Mouse (Mus musculus) limb, embryonic 14.5 days (tissue): ENCODE results near the gene Tbc1d14. TPM values are rescaled to one million over a fixed set of nuclear protein-coding genes. Genes with fewer than 3 reads are reported as not detected.

Experiments
- ATAC-seq: fragments of 200-750 bp; cut with Nextera tagmentation; 2 replicates; pipeline ENCODE4 v1.8.0; 2017; ENCODE audit warnings: low read depth, moderate number of reproducible peaks, moderate TSS enrichment; ENCODE audit not compliant: low FRiP score
- DNase-seq: peaks from one replicate; pipeline ENCODE4 v3.0.0-alpha.2; 2015; ENCODE audit warnings: low spot score
- H3K27ac ChIP-seq: fragments of 300-500 bp; sonication (generic); replicated peaks from 2 replicates; pipeline ENCODE4 v1.5.1; 2014; ENCODE audit warnings: low read depth, mild to moderate bottlenecking, low read length, moderate library complexity, mixed read lengths
- H3K27me3 ChIP-seq: fragments of 300-500 bp; sonication (generic); 2 replicates; pipeline ENCODE4 v1.6.1; 2014; ENCODE audit warnings: low read length, mixed read lengths; ENCODE audit not compliant: control insufficient read depth, insufficient read depth
- H3K36me3 ChIP-seq: fragments of 300-500 bp; sonication (generic); 2 replicates; pipeline ENCODE4 v1.6.1; 2014; ENCODE audit warnings: mild to moderate bottlenecking, low read length, moderate library complexity, mixed read lengths; ENCODE audit not compliant: control insufficient read depth, insufficient read depth
- H3K4me1 ChIP-seq: fragments of 300-500 bp; sonication (generic); 2 replicates; pipeline ENCODE4 v1.6.1; 2014; ENCODE audit warnings: antibody characterized with exemption, low read length, mixed read lengths; ENCODE audit not compliant: control insufficient read depth, insufficient read depth
- H3K4me2 ChIP-seq: fragments of 300-500 bp; sonication (generic); replicated peaks from 2 replicates; pipeline ENCODE4 v1.6.1; 2014; ENCODE audit warnings: low read depth, mild to moderate bottlenecking, low read length, moderate library complexity; ENCODE audit not compliant: severe bottlenecking
- H3K4me3 ChIP-seq: fragments of 300-500 bp; sonication (generic); replicated peaks from 2 replicates; pipeline ENCODE4 v1.5.1; 2014; ENCODE audit warnings: low read length
- H3K9ac ChIP-seq: fragments of 300-500 bp; sonication (generic); 2 replicates; pipeline ENCODE4 v1.6.1; 2014; ENCODE audit warnings: mild to moderate bottlenecking, low read depth, low read length, moderate library complexity; ENCODE audit not compliant: severe bottlenecking
- H3K9me3 ChIP-seq: fragments of 300-500 bp; sonication (generic); 2 replicates; pipeline ENCODE4 v1.6.1; 2016; ENCODE audit warnings: low read length; ENCODE audit not compliant: control insufficient read depth
- POLR2A ChIP-seq: fragments of 200-500 bp; IDR thresholded peaks from 2 replicates; pipeline ENCODE4 v1.8.0; 2012; ENCODE audit warnings: inconsistent platforms, mild to moderate bottlenecking, moderate library complexity, borderline replicate concordance; ENCODE audit not compliant: insufficient read depth, insufficient read length; ENCODE audit errors: extremely low read depth
- WGBS: fragments of 180-500 bp; shearing (Covaris S2); extraction: QIAGEN DNeasy Blood & Tissue Kit; methylation state at CpG from one replicate; pipeline ENCODE4 v1.1.7; 2014; 5-methylcytosine and 5-hydroxymethylcytosine counted together
- polyA plus RNA-seq, 2 experiments: library from polyadenylated mRNA; depleted of rRNA in 1 of 2; stranded (reverse) in 1 of 2; unstranded in 1 of 2; fragments of >200 nt; fragmentation: Nextera tagmentation in 1 of 2; extraction: Ambion mirVana in 1 of 2; gene quantifications; 2 replicates each; pipeline versions ENCODE4 v1.2.1 to v1.2.3; 2012 to 2014

Tbc1d14 gene
- polyA plus RNA-seq, 2 experiments: 37.9 to 46.6 TPM

DNA sequence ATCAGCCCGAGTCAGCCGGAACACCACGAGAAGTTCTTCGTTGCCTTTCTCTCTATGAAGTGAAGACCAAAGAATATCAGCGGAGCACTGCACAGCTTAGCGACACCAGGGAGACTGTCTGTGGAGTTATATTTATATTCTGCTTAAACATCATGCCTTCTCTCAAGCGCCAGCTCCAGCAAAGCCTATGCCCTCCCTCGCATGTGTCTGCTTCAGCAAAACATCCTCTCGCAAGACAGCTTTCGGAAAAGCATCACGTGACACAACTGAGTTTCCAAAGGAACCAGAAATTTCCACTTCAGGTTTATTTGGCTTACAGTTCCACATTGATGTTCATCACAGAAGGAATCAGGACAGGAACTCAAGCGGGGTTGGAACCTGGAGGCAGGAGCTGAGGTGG is 145.2 kb downstream of the Tbc1d14 start:
- H3K36me3 ChIP-seq: no peaks in the 10 kb centered on the region
- no peaks in the 10 kb centered on the region for H3K9me3 ChIP-seq
- H3K4me1 ChIP-seq: peaks cover 11% of the 10 kb centered on the region; the same call in 1 of the 2 replicates
- H3K27ac ChIP-seq: no peak overlapping the region
- TF ChIP-seq POLR2A: no peak
- ATAC-seq: no peak
- no peaks in the 10 kb centered on the region for H3K27me3 ChIP-seq
- no peak overlapping the region for H3K4me3 ChIP-seq
- no peak overlapping the region for H3K9ac ChIP-seq
- DNase-seq: no peak
- WGBS: 97% methylated on average over 12 of the region's 12 CpGs
- H3K4me2 ChIP-seq: no peak overlapping the region

DNA sequence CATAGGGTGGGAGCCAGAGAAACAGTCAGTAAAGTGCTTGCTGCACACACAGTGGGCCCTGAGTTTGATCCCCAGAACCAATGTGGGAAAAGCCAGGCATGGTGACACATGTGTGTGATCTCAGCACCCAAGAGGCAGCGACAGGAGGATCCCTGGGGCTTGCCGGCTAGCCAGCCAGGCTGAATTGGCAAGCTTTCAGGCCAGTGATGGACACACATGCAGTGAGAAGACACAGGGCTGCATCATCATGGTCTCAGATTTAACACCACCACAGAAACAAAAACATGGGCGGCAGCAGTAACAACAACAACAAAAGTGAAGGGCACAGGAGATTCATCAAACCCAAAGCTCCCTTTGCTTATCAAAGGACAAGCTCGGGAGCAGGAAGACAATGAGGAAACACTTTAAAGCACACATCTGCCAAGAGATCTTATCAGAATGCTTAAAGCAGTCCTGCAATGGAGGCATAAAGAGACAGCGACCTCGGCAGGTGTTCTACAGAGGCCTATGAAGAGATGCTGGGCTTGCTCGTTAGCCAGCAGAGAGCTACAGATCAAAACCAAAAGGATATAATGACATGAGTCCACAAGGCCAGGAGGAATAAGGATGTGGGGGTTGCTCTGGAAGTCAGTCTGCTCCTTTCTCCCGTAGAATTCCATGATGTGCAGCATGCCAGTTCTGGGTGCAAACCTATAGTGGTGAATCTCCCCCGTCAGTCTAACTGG is 146.7 kb downstream of the Tbc1d14 start:
- no peak for ATAC-seq
- H3K9me3 ChIP-seq: no peaks in the 10 kb centered on the region
- no peak overlapping the region for H3K4me2 ChIP-seq
- no peaks in the 10 kb centered on the region for H3K36me3 ChIP-seq
- TF ChIP-seq POLR2A: no peak
- H3K4me3 ChIP-seq: no peak overlapping the region
- no peaks in the 10 kb centered on the region for H3K27me3 ChIP-seq
- H3K9ac ChIP-seq: no peak overlapping the region
- peaks cover 11% of the 10 kb centered on the region; the same call in 1 of the 2 replicates for H3K4me1 ChIP-seq
- 36% methylated on average over 9 of the region's 9 CpGs for WGBS
- H3K27ac ChIP-seq: no peak overlapping the region
- DNase-seq: no peak

- WGBS: 20% methylated on average over 8 of the region's 8 CpGs
- TF ChIP-seq POLR2A: no peak
- Histone ChIP-seq H3K4me3 (no peak overlapping the region), H3K27me3 (no peaks in the 10 kb centered on the region), H3K27ac (no peak overlapping the region), H3K4me2 (no peak overlapping the region), H3K9ac (no peak overlapping the region), H3K36me3 (no peaks in the 10 kb centered on the region), H3K9me3 (no peaks in the 10 kb centered on the region), H3K4me1 (peaks cover 13% of the 10 kb centered on the region; the same call in 1 of the 2 replicates)
- no peak for ATAC-seq
- no peak for DNase-seq
Observed at GRCm38 (mm10) chr5:36445028-36445427, 148.0 kb downstream of the Tbc1d14 start.

DNA sequence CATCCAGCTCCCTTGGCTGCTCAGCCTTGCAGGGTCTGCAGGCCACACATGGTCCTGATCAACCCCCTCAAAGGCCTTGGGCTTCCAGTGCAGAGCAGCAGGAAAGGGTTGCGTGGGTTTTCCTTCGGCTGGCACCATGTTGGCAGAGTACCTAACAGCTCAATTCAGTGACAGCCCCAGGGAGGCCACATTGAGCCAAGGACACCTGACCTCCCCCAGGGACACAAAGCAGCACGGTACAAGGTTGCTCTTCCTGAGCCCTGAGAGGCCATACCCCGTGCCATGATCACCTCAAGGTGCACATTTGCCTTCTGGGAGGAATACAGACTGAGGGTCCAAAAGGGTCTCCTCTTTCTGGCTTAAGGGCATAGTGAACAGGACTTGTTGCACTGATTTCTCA is 148.5 kb downstream of the Tbc1d14 start:
- no peak overlapping the region for H3K27ac ChIP-seq
- no peak for ATAC-seq
- H3K4me2 ChIP-seq: no peak overlapping the region
- no peak for TF ChIP-seq POLR2A
- peaks cover 13% of the 10 kb centered on the region; the same call in 1 of the 2 replicates for H3K4me1 ChIP-seq
- 45% methylated on average over 4 of the region's 4 CpGs for WGBS
- no peaks in the 10 kb centered on the region for H3K36me3 ChIP-seq
- no peaks in the 10 kb centered on the region for H3K27me3 ChIP-seq
- no peak for DNase-seq
- no peak overlapping the region for H3K4me3 ChIP-seq
- no peaks in the 10 kb centered on the region for H3K9me3 ChIP-seq
- no peak overlapping the region for H3K9ac ChIP-seq

DNA sequence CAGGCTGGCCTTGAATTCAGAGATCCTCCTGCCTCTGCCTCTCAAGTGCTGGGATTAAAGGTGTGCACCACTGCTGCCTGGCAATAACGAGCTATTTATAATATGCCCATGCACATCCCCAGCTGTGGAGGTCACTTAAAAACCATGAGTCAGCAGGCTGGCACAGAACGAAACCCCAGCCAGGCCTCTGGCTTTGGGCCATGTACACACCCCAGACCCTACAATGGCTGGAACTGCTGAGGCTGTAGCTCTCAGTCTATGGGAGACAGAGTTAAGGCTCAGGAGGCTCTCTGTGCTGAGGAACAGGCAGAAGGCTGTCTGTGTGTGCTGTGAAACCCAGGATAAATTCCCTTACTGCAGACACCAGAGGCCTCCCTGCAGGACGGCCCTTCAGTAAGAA is 152.3 kb downstream of the Tbc1d14 start:
- WGBS: 46% methylated on average over 3 of the region's 3 CpGs
- no peak for DNase-seq
- Histone ChIP-seq H3K27me3 (no peaks in the 10 kb centered on the region), H3K9ac (no peak overlapping the region), H3K36me3 (no peaks in the 10 kb centered on the region), H3K4me1 (peaks cover 11% of the 10 kb centered on the region; the same call in 1 of the 2 replicates), H3K4me3 (no peak overlapping the region), H3K27ac (no peak overlapping the region), H3K9me3 (no peaks in the 10 kb centered on the region), H3K4me2 (no peak overlapping the region)
- TF ChIP-seq POLR2A: no peak
- no peak for ATAC-seq

Other genes with a start within 250 kb of the Tbc1d14 start
- 34.4 and 43.6 TPM in 2 replicates for gene Sorcs2, start 195.1 kb downstream of the Tbc1d14 start, polyA plus RNA-seq (2012; rRNA removed)
- gene Sorcs2, start 195.1 kb downstream of the Tbc1d14 start, polyA plus RNA-seq (2014; fragmentation: Nextera tagmentation; extraction: Ambion mirVana): 25.4 and 26.8 TPM in 2 replicates
- gene Grpel1, start 128.3 kb downstream of the Tbc1d14 start, polyA plus RNA-seq (2012; rRNA removed): 18.5 and 22.9 TPM in 2 replicates
- gene Grpel1, start 128.3 kb downstream of the Tbc1d14 start, polyA plus RNA-seq (2014; fragmentation: Nextera tagmentation; extraction: Ambion mirVana): 52.8 and 52.9 TPM in 2 replicates
- 11.0 and 12.1 TPM in 2 replicates for gene Tada2b, start 109.0 kb downstream of the Tbc1d14 start, polyA plus RNA-seq (2012; rRNA removed)
- 3.7 and 4.6 TPM in 2 replicates for gene Tada2b, start 109.0 kb downstream of the Tbc1d14 start, polyA plus RNA-seq (2014; fragmentation: Nextera tagmentation; extraction: Ambion mirVana)
- 0.09 and 0.11 TPM in 2 replicates for gene Ccdc96, start 108.7 kb downstream of the Tbc1d14 start, polyA plus RNA-seq (2012; rRNA removed)
- gene Ccdc96, start 108.7 kb downstream of the Tbc1d14 start, polyA plus RNA-seq (2014; fragmentation: Nextera tagmentation; extraction: Ambion mirVana): 0.08 and 0.15 TPM in 2 replicates
- gene D5Ertd579e, start 102.7 kb upstream of the Tbc1d14 start, polyA plus RNA-seq (2012; rRNA removed): 21.2 and 21.6 TPM in 2 replicates
- 20.8 and 24.8 TPM in 2 replicates for gene D5Ertd579e, start 102.7 kb upstream of the Tbc1d14 start, polyA plus RNA-seq (2014; fragmentation: Nextera tagmentation; extraction: Ambion mirVana)
- 25.8 and 35.3 TPM in 2 replicates for gene Bloc1s4, start 155.4 kb upstream of the Tbc1d14 start, polyA plus RNA-seq (2012; rRNA removed)
- 27.1 and 28.6 TPM in 2 replicates for gene Bloc1s4, start 155.4 kb upstream of the Tbc1d14 start, polyA plus RNA-seq (2014; fragmentation: Nextera tagmentation; extraction: Ambion mirVana)
- gene Mrfap1, start 203.5 kb upstream of the Tbc1d14 start, polyA plus RNA-seq (2012; rRNA removed): 260 and 273 TPM in 2 replicates
- gene Mrfap1, start 203.5 kb upstream of the Tbc1d14 start, polyA plus RNA-seq (2014; fragmentation: Nextera tagmentation; extraction: Ambion mirVana): 638 and 692 TPM in 2 replicates
- gene Man2b2, start 237.4 kb upstream of the Tbc1d14 start, polyA plus RNA-seq (2012; rRNA removed): 24.2 and 32.4 TPM in 2 replicates
- 16.5 and 17.5 TPM in 2 replicates for gene Man2b2, start 237.4 kb upstream of the Tbc1d14 start, polyA plus RNA-seq (2014; fragmentation: Nextera tagmentation; extraction: Ambion mirVana)